Mouse (Mus musculus) midbrain, embryonic 16.5 days (tissue): Measurements from ENCODE around the gene Per3. TPM values are rescaled to one million over a fixed set of nuclear protein-coding genes. Genes with fewer than 3 reads are reported as not detected.

ENCODE experiments used
- ATAC-seq: fragments of 200-750 bp; cut with Nextera tagmentation; 2 replicates; pipeline ENCODE4 v1.8.0; 2017; ENCODE audit warnings: moderate TSS enrichment
- H3K27ac ChIP-seq: fragments of 300-500 bp; sonication (generic); 2 replicates; pipeline ENCODE4 v1.5.1; 2014; ENCODE audit warnings: mild to moderate bottlenecking, low read length, mixed read lengths
- H3K27me3 ChIP-seq: fragments of 300-500 bp; sonication (generic); 2 replicates; pipeline ENCODE4 v1.6.1; 2014; ENCODE audit warnings: low read depth, low read length, mixed read lengths; ENCODE audit not compliant: control insufficient read depth, insufficient read depth
- H3K36me3 ChIP-seq: fragments of 300-500 bp; sonication (generic); 2 replicates; pipeline ENCODE4 v1.6.1; 2014; ENCODE audit warnings: mild to moderate bottlenecking, low read length, moderate library complexity, mixed read lengths; ENCODE audit not compliant: control insufficient read depth, insufficient read depth
- H3K4me1 ChIP-seq: fragments of 300-500 bp; sonication (generic); 2 replicates; pipeline ENCODE4 v1.6.1; 2014; ENCODE audit warnings: mild to moderate bottlenecking, low read length, mixed read lengths; ENCODE audit not compliant: control insufficient read depth, insufficient read depth
- H3K4me2 ChIP-seq: fragments of 300-500 bp; sonication (generic); 2 replicates; pipeline ENCODE4 v1.6.1; 2014; ENCODE audit warnings: mild to moderate bottlenecking, low read length, mixed read lengths
- H3K4me3 ChIP-seq: fragments of 300-500 bp; sonication (generic); 2 replicates; pipeline ENCODE4 v1.5.1; 2014; ENCODE audit warnings: low read depth, mild to moderate bottlenecking, low read length, moderate library complexity, mixed read lengths
- H3K9ac ChIP-seq: fragments of 300-500 bp; sonication (generic); 2 replicates; pipeline ENCODE4 v1.6.1; 2014; ENCODE audit warnings: low read depth, low read length, mixed read lengths
- H3K9me3 ChIP-seq: fragments of 300-500 bp; sonication (generic); replicated peaks from 2 replicates; pipeline ENCODE4 v1.6.1; 2014; ENCODE audit warnings: mild to moderate bottlenecking, low read length, mixed read lengths; ENCODE audit not compliant: control insufficient read depth, poor library complexity, severe bottlenecking
- WGBS: fragments of 180-500 bp; shearing (Covaris S2); extraction: QIAGEN DNeasy Blood & Tissue Kit; methylation state at CpG from one replicate; pipeline ENCODE4 v1.1.7; 2014; 5-methylcytosine and 5-hydroxymethylcytosine counted together
- polyA plus RNA-seq: library from polyadenylated mRNA; unstranded; fragments of >200 nt; fragmentation: Nextera tagmentation; extraction: Ambion mirVana; gene quantifications from 2 replicates; pipeline ENCODE4 v1.2.1, GENCODE M21; 2015

The Per3 gene
- polyA plus RNA-seq, 1 experiment from 2014 or later: 3.7 TPM

DNA sequence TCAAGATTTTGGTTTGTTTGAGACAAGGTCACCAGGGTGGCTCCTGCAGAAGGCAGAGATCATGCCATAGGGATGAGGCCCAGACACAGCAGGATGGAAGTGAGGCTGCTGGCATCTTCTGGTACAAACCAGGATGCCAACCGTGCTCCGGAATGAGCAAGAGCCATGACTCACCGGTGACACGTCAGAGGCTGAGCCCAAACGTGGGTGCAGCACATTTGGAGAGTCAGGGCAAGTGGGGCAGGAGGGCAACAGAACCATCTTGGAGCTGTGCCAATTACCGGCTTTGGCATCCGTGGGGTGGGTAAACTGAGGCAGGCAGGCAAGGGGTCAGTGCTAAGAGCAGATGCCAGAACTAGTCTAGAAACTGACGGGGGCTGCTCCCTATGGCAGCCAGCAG lies 71.2 kb downstream of the Per3 start:
- Histone ChIP-seq H3K27me3 (no peaks in the 10 kb centered on the region), H3K9me3 (no peaks in the 10 kb centered on the region), H3K4me1 (no peaks in the 10 kb centered on the region), H3K27ac (no peak overlapping the region), H3K4me2 (no peak overlapping the region), H3K36me3 (no peaks in the 10 kb centered on the region), H3K4me3 (no peak overlapping the region), H3K9ac (no peak overlapping the region)
- 82% methylated on average over 8 of the region's 8 CpGs for WGBS
- ATAC-seq: no peak

DNA sequence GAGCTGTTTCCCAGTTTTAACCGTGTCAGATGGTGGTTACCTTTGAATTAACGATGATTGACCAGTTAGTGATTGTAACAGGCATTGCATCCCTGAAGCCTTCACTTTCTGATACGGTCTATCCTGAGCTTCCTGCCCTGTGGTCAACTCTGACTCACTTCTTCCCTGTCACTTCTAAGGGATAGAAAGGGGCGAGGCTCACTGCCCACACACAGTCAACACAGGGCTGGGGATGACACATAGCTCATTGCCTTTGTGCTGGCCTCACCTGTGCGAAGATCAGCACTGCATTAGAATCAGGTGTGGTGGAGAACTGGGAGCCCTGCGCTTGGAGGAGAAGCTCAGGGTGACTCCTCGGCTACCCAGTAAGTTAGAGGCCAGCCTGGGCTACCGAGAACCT lies 75.5 kb downstream of the Per3 start:
- Histone ChIP-seq H3K4me1 (peaks cover 4% of the 10 kb centered on the region; the same call in 1 of the 2 replicates), H3K27me3 (no peaks in the 10 kb centered on the region), H3K4me2 (no peak overlapping the region), H3K36me3 (no peaks in the 10 kb centered on the region), H3K9ac (no peak overlapping the region), H3K27ac (no peak overlapping the region), H3K9me3 (no peaks in the 10 kb centered on the region), H3K4me3 (no peak overlapping the region)
- WGBS: 90% methylated on average over 8 of the region's 8 CpGs
- ATAC-seq: no peak

DNA sequence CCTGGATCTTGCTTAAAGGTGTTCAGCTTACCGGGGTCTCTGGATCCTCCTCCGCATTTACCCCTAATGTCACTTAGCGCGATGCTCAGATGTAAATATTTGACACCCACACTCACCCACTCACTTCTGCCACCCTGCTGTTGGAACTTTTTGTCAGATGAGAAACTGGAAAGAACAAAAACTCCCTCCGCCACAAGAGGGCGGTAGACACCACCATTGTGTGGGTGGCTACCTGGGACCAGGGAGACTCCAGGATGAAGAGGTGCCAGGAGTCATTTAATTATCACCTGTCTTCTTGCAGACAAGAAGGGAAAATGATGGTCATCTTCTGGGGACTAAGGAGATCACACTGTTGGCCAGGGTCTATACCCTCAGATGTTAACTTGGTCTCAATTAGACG lies 77.9 kb downstream of the Per3 start:
- Histone ChIP-seq H3K27ac (no peak overlapping the region), H3K27me3 (no peaks in the 10 kb centered on the region), H3K4me3 (no peak overlapping the region), H3K9me3 (no peaks in the 10 kb centered on the region), H3K36me3 (no peaks in the 10 kb centered on the region), H3K4me1 (peaks cover 4% of the 10 kb centered on the region; the same call in 1 of the 2 replicates), H3K9ac (no peak overlapping the region), H3K4me2 (no peak overlapping the region)
- ATAC-seq: no peak
- 22% methylated on average over 7 of the region's 7 CpGs for WGBS

DNA sequence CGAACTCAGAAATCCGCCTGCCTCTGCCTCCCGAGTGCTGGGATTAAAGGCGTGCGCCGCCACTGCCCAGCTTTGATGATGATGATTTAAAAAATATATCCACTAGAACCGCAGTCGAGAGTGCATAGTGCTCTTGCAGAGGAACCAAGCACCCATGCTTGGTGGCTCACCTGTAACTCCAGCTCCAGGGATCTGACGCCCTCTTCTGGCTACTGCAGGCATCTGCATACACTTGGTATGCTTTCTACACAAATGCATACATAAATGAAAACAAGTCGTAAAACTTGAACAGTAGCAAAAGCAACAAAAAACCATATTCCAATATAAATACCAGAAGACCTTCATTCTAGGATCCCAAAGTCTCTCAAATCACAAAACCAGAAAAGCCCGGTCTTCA lies 78.9 kb downstream of the Per3 start:
- no peaks in the 10 kb centered on the region for H3K27me3 ChIP-seq
- no peak overlapping the region for H3K4me3 ChIP-seq
- H3K9ac ChIP-seq: no peak overlapping the region
- no peak for ATAC-seq
- WGBS: 69% methylated on average over 11 of the region's 11 CpGs
- no peak overlapping the region for H3K27ac ChIP-seq
- peaks cover 4% of the 10 kb centered on the region; the same call in 1 of the 2 replicates for H3K4me1 ChIP-seq
- no peaks in the 10 kb centered on the region for H3K36me3 ChIP-seq
- no peak overlapping the region for H3K4me2 ChIP-seq
- no peaks in the 10 kb centered on the region for H3K9me3 ChIP-seq

DNA sequence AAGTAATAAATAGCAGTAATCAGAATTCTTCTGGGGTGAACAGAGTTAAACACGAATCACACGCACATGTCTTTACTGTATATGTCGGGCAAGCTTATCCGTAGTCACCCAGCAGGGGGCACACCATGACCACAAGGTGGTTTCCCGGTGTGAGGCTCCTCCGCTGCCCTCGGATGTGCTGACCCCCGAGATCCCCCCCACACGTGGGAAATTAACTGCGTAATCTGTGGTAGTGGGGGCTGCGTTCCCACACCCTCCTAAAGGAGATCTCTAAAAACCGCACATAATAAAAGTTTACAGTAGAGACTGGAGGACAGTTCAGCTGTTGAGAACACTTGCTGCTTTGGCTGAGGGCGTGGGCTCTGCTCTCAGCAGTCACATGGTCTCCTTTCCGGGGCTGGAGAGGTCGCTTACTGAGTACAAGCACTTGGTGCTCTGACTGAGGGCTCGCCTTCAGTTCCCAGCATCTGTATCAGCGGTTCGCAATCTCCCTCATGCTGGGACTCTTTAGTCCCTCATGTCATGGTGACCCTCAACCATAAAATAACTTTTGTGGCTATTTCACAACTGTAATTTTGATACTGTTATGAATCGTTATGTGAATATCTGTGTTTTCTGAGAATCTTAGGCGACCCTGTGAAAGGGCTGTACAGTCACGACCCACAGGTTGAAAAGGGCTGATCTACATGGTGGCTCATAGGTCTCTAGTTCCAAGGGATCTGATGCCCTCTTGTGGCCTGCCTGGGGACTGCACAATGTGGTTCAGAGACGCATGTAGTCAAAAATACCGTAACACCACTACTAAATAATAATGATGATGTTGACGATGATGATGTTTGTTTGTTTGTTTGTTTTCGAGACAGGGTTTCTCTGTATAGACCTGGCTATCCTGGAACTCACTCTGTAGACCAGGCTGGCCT lies 79.6 kb downstream of the Per3 start:
- Histone ChIP-seq H3K4me1 (peaks cover 4% of the 10 kb centered on the region; the same call in 1 of the 2 replicates), H3K27ac (no peak overlapping the region), H3K9ac (no peak overlapping the region), H3K27me3 (no peaks in the 10 kb centered on the region), H3K9me3 (no peaks in the 10 kb centered on the region), H3K4me3 (peak overlapping the region; percentile 12; the same call in 1 of the 2 replicates), H3K36me3 (no peaks in the 10 kb centered on the region), H3K4me2 (peak overlapping the region; percentile 42)
- 13% methylated on average over 25 of the region's 25 CpGs for WGBS
- no peak; the same call in 1 of the 2 replicates for ATAC-seq

DNA sequence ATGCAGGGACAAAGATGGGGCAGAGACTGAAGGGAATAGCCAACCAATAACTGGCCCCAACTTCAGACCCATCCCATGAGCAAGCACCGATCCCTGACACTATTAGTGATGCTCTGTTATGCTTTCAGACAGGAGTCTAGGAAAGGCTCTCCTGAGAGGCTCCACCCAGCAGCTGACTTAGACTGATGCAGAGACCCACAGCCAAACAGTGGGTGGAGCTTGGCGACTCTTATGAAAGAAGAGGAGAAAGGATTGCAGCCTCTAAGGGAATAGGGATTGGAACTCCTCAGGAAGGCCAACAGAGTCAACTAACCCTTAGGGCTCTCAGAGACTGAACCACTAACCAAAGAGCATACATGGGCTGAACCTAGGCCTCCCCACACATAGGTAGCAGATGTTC lies 80.8 kb downstream of the Per3 start:
- no peak for ATAC-seq
- no peak overlapping the region for H3K27ac ChIP-seq
- H3K36me3 ChIP-seq: no peaks in the 10 kb centered on the region
- H3K9me3 ChIP-seq: no peaks in the 10 kb centered on the region
- H3K4me2 ChIP-seq: no peak overlapping the region
- H3K27me3 ChIP-seq: no peaks in the 10 kb centered on the region
- 75% methylated on average over 2 of the region's 2 CpGs for WGBS
- H3K4me1 ChIP-seq: peaks cover 4% of the 10 kb centered on the region; the same call in 1 of the 2 replicates
- no peak overlapping the region for H3K4me3 ChIP-seq
- no peak overlapping the region for H3K9ac ChIP-seq

DNA sequence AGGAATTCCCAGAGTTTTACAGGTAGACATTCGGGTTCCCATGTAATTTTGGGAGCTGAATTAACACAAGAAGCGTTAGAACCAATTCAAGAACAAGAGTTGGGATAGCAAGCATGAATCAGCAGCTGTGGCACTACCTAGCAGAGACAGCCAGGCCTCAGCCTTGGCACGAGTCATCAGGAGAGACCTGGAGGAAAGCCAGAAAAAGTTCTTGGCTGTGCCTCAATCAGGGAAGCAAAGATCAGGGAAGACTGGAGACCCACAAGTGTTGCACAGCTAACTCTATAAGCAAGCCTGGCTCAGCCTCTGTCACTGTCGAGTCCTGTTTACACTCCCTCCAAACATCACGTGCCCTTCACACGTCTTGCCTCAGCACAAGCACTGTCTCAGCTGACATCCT lies 82.2 kb downstream of the Per3 start:
- no peak for ATAC-seq
- no peak overlapping the region for H3K4me2 ChIP-seq
- no peak overlapping the region for H3K27ac ChIP-seq
- H3K27me3 ChIP-seq: no peaks in the 10 kb centered on the region
- H3K9ac ChIP-seq: no peak overlapping the region
- H3K9me3 ChIP-seq: no peaks in the 10 kb centered on the region
- H3K4me1 ChIP-seq: peaks cover 4% of the 10 kb centered on the region; the same call in 1 of the 2 replicates
- no peak overlapping the region for H3K4me3 ChIP-seq
- WGBS: 72% methylated on average over 6 of the region's 6 CpGs
- H3K36me3 ChIP-seq: no peaks in the 10 kb centered on the region

DNA sequence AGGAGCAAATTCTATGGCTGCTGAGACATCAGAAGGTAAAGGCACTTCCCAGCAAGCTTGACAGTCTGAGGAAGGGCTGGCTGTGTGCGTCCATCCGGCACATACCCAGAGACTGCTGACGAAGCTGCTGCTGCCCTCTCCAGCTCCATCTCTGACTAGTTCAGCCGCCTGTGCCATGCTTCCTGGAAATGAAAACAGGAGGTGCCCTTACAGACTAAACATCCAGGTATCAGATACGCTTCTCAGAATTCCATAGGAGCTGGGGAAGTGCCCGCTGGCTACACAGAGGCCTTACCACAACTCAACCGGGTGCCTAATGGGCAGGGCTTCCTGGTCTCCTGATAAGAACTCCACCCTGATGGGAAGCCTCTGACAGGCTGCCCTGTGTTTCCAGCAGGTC lies 85.9 kb downstream of the Per3 start:
- 87% methylated on average over 7 of the region's 7 CpGs for WGBS
- H3K27me3 ChIP-seq: no peaks in the 10 kb centered on the region
- H3K9ac ChIP-seq: no peak overlapping the region
- H3K9me3 ChIP-seq: no peaks in the 10 kb centered on the region
- no peak overlapping the region for H3K4me2 ChIP-seq
- no peak for ATAC-seq
- H3K36me3 ChIP-seq: no peaks in the 10 kb centered on the region
- H3K27ac ChIP-seq: no peak overlapping the region
- H3K4me3 ChIP-seq: no peak overlapping the region
- H3K4me1 ChIP-seq: peaks cover 3% of the 10 kb centered on the region; the same call in 1 of the 2 replicates

DNA sequence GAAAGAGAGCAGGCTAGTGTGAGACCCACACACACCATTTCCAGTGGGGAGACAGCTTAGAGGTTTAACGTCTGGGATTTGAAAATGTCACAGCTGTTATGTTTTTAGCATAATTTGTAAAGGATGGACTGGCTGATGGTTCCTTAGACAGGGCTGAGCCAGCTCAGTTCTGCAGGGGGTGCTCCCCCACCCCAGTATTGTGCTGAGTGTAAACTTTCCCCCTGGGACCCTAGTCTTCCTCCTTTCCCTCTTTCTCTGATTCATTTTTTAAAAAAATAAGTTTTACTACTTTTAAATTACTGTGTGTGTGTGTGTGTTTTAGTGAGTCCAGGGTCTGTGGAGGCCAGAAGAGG lies 87.4 kb downstream of the Per3 start:
- Histone ChIP-seq H3K4me2 (no peak overlapping the region), H3K9ac (no peak overlapping the region), H3K4me1 (peaks cover 3% of the 10 kb centered on the region; the same call in 1 of the 2 replicates), H3K27ac (0 out of 2 replicates have a peak overlapping the region, but pooled peaks have one; percentile 12), H3K4me3 (no peak overlapping the region), H3K27me3 (no peaks in the 10 kb centered on the region), H3K36me3 (no peaks in the 10 kb centered on the region), H3K9me3 (no peaks in the 10 kb centered on the region)
- whole genome bisulfite sequencing: 13% methylated on average over 1 of the region's 1 CpGs
- ATAC-seq: no peak
